Mouse (Mus musculus) cortical plate, adult 2 months (tissue): ENCODE results near the gene Maml3.

ENCODE experiments used
- CTCF ChIP-seq: fragments of 200-500 bp; IDR thresholded peaks from 2 replicates; pipeline ENCODE4 v1.5.1; 2011; ENCODE audit warnings: mild to moderate bottlenecking, control low read depth, low read length; ENCODE audit not compliant: insufficient read depth; ENCODE audit errors: extremely low read depth
- POLR2A ChIP-seq: fragments of 200-500 bp; IDR thresholded peaks from 2 replicates; pipeline ENCODE4 v1.6.1; 2011; ENCODE audit warnings: mild to moderate bottlenecking, low read length, control low read depth; ENCODE audit not compliant: insufficient read depth; ENCODE audit errors: extremely low read depth

- no peak for TF ChIP-seq POLR2A
- no peak for TF ChIP-seq CTCF
These were observed 35.3 kb upstream of the Maml3 start for GRCm38 (mm10) chr3:52140162-52140561.
